Comparison of ENCODE assay signal across 27 mouse cellular contexts in the genomic region with DNA sequence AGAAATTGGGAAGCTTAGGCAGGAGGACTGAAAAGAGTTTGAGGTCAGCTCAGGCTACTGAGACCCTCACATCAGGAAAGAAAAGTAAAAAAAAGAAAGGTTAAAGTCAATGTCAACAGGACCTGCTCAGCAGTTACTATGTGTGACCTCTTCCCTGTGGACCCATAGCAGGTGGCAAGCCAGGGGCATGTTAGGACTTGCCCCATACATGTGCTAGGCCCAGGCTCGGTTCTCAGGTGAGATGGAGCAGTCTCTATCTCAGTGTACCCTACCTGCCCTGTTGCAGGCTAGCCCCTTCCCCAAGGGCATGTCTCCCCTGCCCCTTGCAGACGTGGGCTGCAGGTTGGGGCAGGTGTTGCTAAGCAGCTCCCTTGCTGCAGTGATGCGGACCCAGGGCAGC. TPM values are rescaled to one million over a fixed set of nuclear protein-coding genes. Genes with fewer than 3 reads are reported as not detected.
DNase-seq lines count a peak whose midpoint lies in the region; ATAC-seq and TF ChIP-seq lines count a peak whose summit lies in the region.
"Had no signal": no experiment of that assay in that cellular context is flagged by ENCODE, and none has a peak within 500 bp of the region (broad histone marks: within the 10 kb centered on the region; RNA-seq: fewer than 3 reads in every experiment).

No protein-coding gene starts in this region.

- in situ Hi-C loops in CH12.LX (cut with MboI; ENCODE audit: low pct_ligation_motif_present, low pct_unique_long_range_greater_than_20kb, low sequenced_read_pairs) (no loop called here), ES-E14 (cut with MboI; ENCODE audit: low sequenced_read_pairs in 2 of 2, unreplicated experiment in 2 of 2) (no loop called here)

- H3K4me3 ChIP-seq in CH12.LX (replicated peaks in 1 of 3; ENCODE audit: low read depth in 2 of 3, low read length in 2 of 3, poor library complexity in 1 of 3): no peak overlapping the region
- peak overlapping the region; percentile 78 for H3K4me3 ChIP-seq in E14TG2a.4 (replicated peaks; ENCODE audit: low read length)
- H3K4me3 ChIP-seq in ES-E14 (ENCODE audit: insufficient read depth in 1 of 2, low read depth in 1 of 2, low read length in 2 of 2, poor library complexity in 1 of 2, severe bottlenecking in 1 of 2): peak overlapping the region in 1 of 2 experiments; percentile 29; a peak in 3 of 4 replicates
- H3K4me3 ChIP-seq: embryonic facial prominence, embryonic 10.5 days; embryonic facial prominence, embryonic 13.5 days; erythroblast, embryonic 14.5 days; forebrain, embryonic 12.5 days; forebrain, embryonic 15.5 days; heart, embryonic 12.5 days; heart, embryonic 15.5 days; hindbrain, embryonic 10.5 days; hindbrain, embryonic 13.5 days; intestine, embryonic 15.5 days had no signal

- peaks cover 9 to 18% of the 10 kb centered on the region in 2 experiments for H3K4me1 ChIP-seq in CH12.LX (ENCODE audit: control insufficient read depth in 1 of 2, insufficient read depth in 2 of 2)
- H3K4me1 ChIP-seq in E14TG2a.4 (replicated peaks; ENCODE audit: low read depth, low read length): peaks cover 90% of the 10 kb centered on the region
- peaks cover 0 to 29% of the 10 kb centered on the region in 2 experiments; a peak in 2 of 4 replicates for H3K4me1 ChIP-seq in ES-E14 (ENCODE audit: control insufficient read depth in 2 of 2, insufficient read depth in 2 of 2, low read length in 2 of 2, poor library complexity in 1 of 2)
- H3K4me1 ChIP-seq: embryonic facial prominence, embryonic 10.5 days; forebrain, embryonic 12.5 days; forebrain, embryonic 15.5 days; heart, embryonic 15.5 days; hindbrain, embryonic 10.5 days; hindbrain, embryonic 13.5 days; intestine, embryonic 15.5 days had no signal

- TF ChIP-seq POLR2A in CH12.LX (IDR thresholded peaks at IDR 0.05; ENCODE audit: low read depth, low read length): no peak

- no peak for TF ChIP-seq EP300 in CH12.LX (IDR thresholded peaks at IDR 0.05; ENCODE audit: low read length)

- peaks cover 80 to 93% of the 10 kb centered on the region in 2 experiments for H3K36me3 ChIP-seq in CH12.LX (replicated peaks in 1 of 2; ENCODE audit: control insufficient read depth in 1 of 2, insufficient read depth in 1 of 2, low read length in 1 of 2)
- peaks cover 100% of the 10 kb centered on the region for H3K36me3 ChIP-seq in E14TG2a.4 (ENCODE audit: insufficient read depth, low read length)
- peaks cover 73% of the 10 kb centered on the region for H3K36me3 ChIP-seq in ES-E14 (ENCODE audit: control insufficient read depth, insufficient read depth, low read length, poor library complexity, severe bottlenecking)

- no peaks in the 10 kb centered on the region for H3K9me3 ChIP-seq in CH12.LX (replicated peaks; ENCODE audit: low read length)
- H3K9me3 ChIP-seq in E14TG2a.4 (ENCODE audit: low read length): no peaks in the 10 kb centered on the region
- no peaks in the 10 kb centered on the region for H3K9me3 ChIP-seq in ES-E14 (ENCODE audit: control insufficient read depth, insufficient read depth, low read depth, low read length)
- H3K9me3 ChIP-seq: embryonic facial prominence, embryonic 10.5 days; embryonic facial prominence, embryonic 13.5 days; forebrain, embryonic 12.5 days; forebrain, embryonic 15.5 days; heart, embryonic 12.5 days; heart, embryonic 15.5 days; hindbrain, embryonic 10.5 days; hindbrain, embryonic 13.5 days; intestine, embryonic 15.5 days had no signal

- no peaks in the 10 kb centered on the region for H3K27me3 ChIP-seq in CH12.LX (replicated peaks)
- no peaks in the 10 kb centered on the region for H3K27me3 ChIP-seq in E14TG2a.4 (ENCODE audit: insufficient read depth, low read length)
- H3K27me3 ChIP-seq: embryonic facial prominence, embryonic 13.5 days; forebrain, embryonic 12.5 days; forebrain, embryonic 15.5 days; heart, embryonic 12.5 days; heart, embryonic 15.5 days; hindbrain, embryonic 13.5 days; intestine, embryonic 15.5 days had no signal

- no peak overlapping the region for H3K9ac ChIP-seq in CH12.LX (ENCODE audit: insufficient read depth, low read depth)
- H3K9ac ChIP-seq in ES-E14 (ENCODE audit: insufficient read depth, low read depth, low read length, poor library complexity, severe bottlenecking): peak overlapping the region; percentile 60
- H3K9ac ChIP-seq: embryonic facial prominence, embryonic 13.5 days; forebrain, embryonic 12.5 days; forebrain, embryonic 15.5 days; heart, embryonic 12.5 days; heart, embryonic 15.5 days; hindbrain, embryonic 13.5 days; intestine, embryonic 15.5 days had no signal

- no peak for TF ChIP-seq RAD21 in CH12.LX (IDR thresholded peaks at IDR 0.05; ENCODE audit: low read depth, low read length)

- dilution Hi-C loops in CH12.LX (cut with MboI; ENCODE audit: extremely low pct_ligation_motif_present, extremely low pct_unique_long_range_greater_than_20kb, low sequenced_read_pairs): no loop called here

- no peak overlapping the region for H3K4me2 ChIP-seq in CH12.LX (ENCODE audit: insufficient read depth, low read depth, poor library complexity, severe bottlenecking)
- H3K4me2 ChIP-seq: embryonic facial prominence, embryonic 13.5 days; forebrain, embryonic 12.5 days; forebrain, embryonic 15.5 days; heart, embryonic 12.5 days; heart, embryonic 15.5 days; hindbrain, embryonic 13.5 days; intestine, embryonic 15.5 days had no signal

- no peaks in the 10 kb centered on the region for H3K79me2 ChIP-seq in CH12.LX (replicated peaks; ENCODE audit: control insufficient read depth, extremely low read depth, insufficient read depth, poor library complexity, severe bottlenecking)

- no peak for TF ChIP-seq CTCF in CH12.LX (conservative IDR thresholded peaks at IDR 0.05 in 1 of 2, IDR thresholded peaks at IDR 0.05 in 1 of 2; ENCODE audit: low read depth in 2 of 2, low read length in 2 of 2)
- no peak for TF ChIP-seq CTCF in E14TG2a.4 (conservative IDR thresholded peaks at IDR 0.05; ENCODE audit: low read length)

- no peak for ATAC-seq in CD4-positive, CD25-positive, alpha-beta regulatory T cell, adult 4 months
- ATAC-seq: forebrain, embryonic 15.5 days; hindbrain, embryonic 16.5 days; intestine, embryonic 15.5 days had no signal

- H3K27ac ChIP-seq in CH12.LX (ENCODE audit: insufficient read depth, low read depth): no peak overlapping the region; the same call in 1 of the 2 replicates
- H3K27ac ChIP-seq in ES-E14 (ENCODE audit: insufficient read depth, low read depth, low read length, poor library complexity, severe bottlenecking): peak overlapping the region; percentile 82
- H3K27ac ChIP-seq: embryonic facial prominence, embryonic 10.5 days; embryonic facial prominence, embryonic 13.5 days; forebrain, embryonic 12.5 days; forebrain, embryonic 15.5 days; heart, embryonic 15.5 days; hindbrain, embryonic 10.5 days; hindbrain, embryonic 13.5 days; intestine, embryonic 15.5 days had no signal

- DNase-seq in CH12.LX (ENCODE audit: extremely low read depth): no peak
- no peak for DNase-seq in ES-E14 (ENCODE audit: low read depth, low spot score)
- no peak for DNase-seq in spleen, postnatal 36 days (ENCODE audit: low spot score in 2 of 2)
- no peak for DNase-seq in layer of hippocampus, adult 9-11 months
- DNase-seq: adrenal gland, postnatal 10 days; adrenal gland, postnatal 36 days; cerebellum, adult 8-10 months; cerebellum, postnatal 10 days; cerebellum, postnatal 36 days; embryo, embryonic 11 days; gastrocnemius, postnatal 25 days; heart, adult 18-20 months; heart, postnatal 10 days; heart, postnatal 36 days had no signal

TF ChIP-seq in CH12.LX, 34 proteins besides CTCF, POLR2A, EP300 and RAD21:
- 0 out of 2 replicates have a peak, but pooled peaks have one; percentile 35 for TF ChIP-seq MYC (IDR thresholded peaks at IDR 0.05; ENCODE audit: low read depth, low read length)
- TF ChIP-seq ETS1 (conservative IDR thresholded peaks at IDR 0.05; ENCODE audit: low read depth, low read length): no peak

TF ChIP-seq in ES-E14, 5 proteins besides CTCF, POLR2A, EP300 and RAD21:
- TF ChIP-seq CHD2 (IDR thresholded peaks at IDR 0.05; ENCODE audit: low read depth, low read length): no peak
- no peak for TF ChIP-seq ZC3H11A (IDR thresholded peaks at IDR 0.05; ENCODE audit: borderline replicate concordance, low read depth, low read length)
- no peak for TF ChIP-seq HCFC1 (IDR thresholded peaks at IDR 0.05; ENCODE audit: borderline replicate concordance, insufficient read depth, low read length)
- no peak for TF ChIP-seq MAFK (IDR thresholded peaks at IDR 0.05; ENCODE audit: insufficient read depth, low read depth, low read length)
- TF ChIP-seq ZNF384 (IDR thresholded peaks at IDR 0.05; ENCODE audit: low read depth, low read length): no peak
TF ChIP-seq in ES-E14: peak in this region for 0.

RNA-seq across cellular contexts. Expression of gene Ndufa11, which starts 7.9 kb away (rescaled TPM):
- total RNA-seq in CH12.LX (2012; rRNA removed) (201 and 207 TPM in 2 replicates), CH12.LX (2014; rRNA removed) (97.9 and 124 TPM in 2 replicates), ES-E14 (2012; rRNA removed) (484 and 561 TPM in 2 replicates)
- 131 and 155 TPM in 2 replicates for polyA plus RNA-seq in CH12.LX (2012; ENCODE audit: insufficient read length, low read depth)
- 100 to 1,000 TPM; 225 to 227 TPM for polyA plus RNA-seq in CD4-positive, CD25-positive, alpha-beta regulatory T cell, adult 4 months (2017; shearing (Covaris generic))

RNA-seq across cellular contexts. Expression of gene Vmac, which starts 8.1 kb away (rescaled TPM):
- total RNA-seq in CH12.LX (2012; rRNA removed) (3.5 and 5.1 TPM in 2 replicates), CH12.LX (2014; rRNA removed) (3.2 and 4.2 TPM in 2 replicates), ES-E14 (2012; rRNA removed) (7.7 and 8.4 TPM in 2 replicates)
- 3.4 and 3.7 TPM in 2 replicates for polyA plus RNA-seq in CH12.LX (2012; ENCODE audit: insufficient read length, low read depth)
- 1 to 10 TPM; 5.8 to 8.2 TPM for polyA plus RNA-seq in CD4-positive, CD25-positive, alpha-beta regulatory T cell, adult 4 months (2017; shearing (Covaris generic))

RNA-seq across cellular contexts. Expression of gene Ranbp3, which starts 36.6 kb away (rescaled TPM):
- total RNA-seq in CH12.LX (2012; rRNA removed): 77.9 and 91.6 TPM in 2 replicates
- 71.5 and 79.5 TPM in 2 replicates for total RNA-seq in CH12.LX (2014; rRNA removed)
- polyA plus RNA-seq in CH12.LX (2012; ENCODE audit: insufficient read length, low read depth): 86.0 and 86.8 TPM in 2 replicates
- total RNA-seq in ES-E14 (2012; rRNA removed): 133 and 146 TPM in 2 replicates
- 10 to 100 TPM; 55.5 to 79.5 TPM for polyA plus RNA-seq in CD4-positive, CD25-positive, alpha-beta regulatory T cell, adult 4 months (2017; shearing (Covaris generic))

RNA-seq across cellular contexts. Expression of gene Nrtn, which starts 47.6 kb away (rescaled TPM):
- 0.25 and 0.34 TPM in 2 replicates for total RNA-seq in CH12.LX (2012; rRNA removed)
- not detected in 2 replicates for total RNA-seq in CH12.LX (2014; rRNA removed)
- polyA plus RNA-seq in CH12.LX (2012; ENCODE audit: insufficient read length, low read depth): not detected in 2 replicates
- total RNA-seq in ES-E14 (2012; rRNA removed): 8.4 and 17.7 TPM in 2 replicates
- not detected for polyA plus RNA-seq in CD4-positive, CD25-positive, alpha-beta regulatory T cell, adult 4 months (2017; shearing (Covaris generic))

RNA-seq across cellular contexts. Expression of gene Dus3l, which starts 54.8 kb away (rescaled TPM):
- 57.5 and 62.1 TPM in 2 replicates for total RNA-seq in CH12.LX (2012; rRNA removed)
- 32.0 and 35.8 TPM in 2 replicates for total RNA-seq in CH12.LX (2014; rRNA removed)
- 54.3 and 57.7 TPM in 2 replicates for polyA plus RNA-seq in CH12.LX (2012; ENCODE audit: insufficient read length, low read depth)
- total RNA-seq in ES-E14 (2012; rRNA removed): 70.2 and 108 TPM in 2 replicates
- 10 to 100 TPM; 30.3 to 41.2 TPM for polyA plus RNA-seq in CD4-positive, CD25-positive, alpha-beta regulatory T cell, adult 4 months (2017; shearing (Covaris generic))
